15 mouse cellular contexts compared by ENCODE assay signal in genomic region chr2:68432834-68433233, GRCm38 (mm10). TPM values are rescaled to one million over a fixed set of nuclear protein-coding genes. Genes with fewer than 3 reads are reported as not detected.
DNase-seq lines count a peak whose midpoint lies in the region; ATAC-seq and TF ChIP-seq lines count a peak whose summit lies in the region.
"Had no signal": no experiment of that assay in that cellular context is flagged by ENCODE, and none has a peak within 500 bp of the region (broad histone marks: within the 10 kb centered on the region; RNA-seq: fewer than 3 reads in every experiment).

No protein-coding gene starts in this region.

- no peaks in the 10 kb centered on the region for H3K36me3 ChIP-seq in intestine, embryonic 15.5 days
- H3K36me3 ChIP-seq in intestine, postnatal 0 days (ENCODE audit: control insufficient read depth, insufficient read depth): no peaks in the 10 kb centered on the region
- no peaks in the 10 kb centered on the region for H3K36me3 ChIP-seq in heart, embryonic 13.5 days
- H3K36me3 ChIP-seq: embryonic facial prominence, embryonic 13.5 days; forebrain, embryonic 12.5 days; midbrain, embryonic 15.5 days had no signal

- intact Hi-C loops in left cerebral cortex, adult 2 months (cut with DNase I): no loop called here
- intact Hi-C loops in left cerebral cortex, postnatal 10 days (cut with DNase I): no loop called here

- H3K27me3 ChIP-seq in intestine, embryonic 15.5 days (replicated peaks): no peaks in the 10 kb centered on the region; the same call in 1 of the 2 replicates
- H3K27me3 ChIP-seq in intestine, postnatal 0 days (replicated peaks; ENCODE audit: control insufficient read depth, insufficient read depth, low read length): no peaks in the 10 kb centered on the region
- H3K27me3 ChIP-seq in heart, embryonic 13.5 days (replicated peaks): no peaks in the 10 kb centered on the region
- H3K27me3 ChIP-seq: embryonic facial prominence, embryonic 13.5 days; forebrain, embryonic 12.5 days; midbrain, embryonic 15.5 days had no signal

- TF ChIP-seq CTCF in intestine, postnatal 0 days (IDR thresholded peaks at IDR 0.05; ENCODE audit: low read depth): no peak
- no peak for TF ChIP-seq CTCF in left cerebral cortex, adult 2 months (IDR thresholded peaks at IDR 0.05)

- peak; percentile 96 for DNase-seq in heart, adult 11 months
- DNase-seq in heart, postnatal 4 days: peak; percentile 70
- no peak for DNase-seq in left cerebral cortex, adult 2 months (ENCODE audit: extremely low spot score in 1 of 2, low spot score in 2 of 2)
- no peak for DNase-seq in left cerebral cortex, postnatal 10 days (ENCODE audit: extremely low spot score in 1 of 2, low spot score in 2 of 2)
- DNase-seq: cerebellum, adult 11-12 months; layer of hippocampus, postnatal 36 days; thymus, postnatal 14 days had no signal

- no peak overlapping the region for H3K9ac ChIP-seq in intestine, embryonic 15.5 days
- no peak overlapping the region for H3K9ac ChIP-seq in intestine, postnatal 0 days (ENCODE audit: low read depth, low read length)
- 0 out of 2 replicates have a peak overlapping the region, but pooled peaks have one; percentile 17 for H3K9ac ChIP-seq in heart, embryonic 13.5 days
- H3K9ac ChIP-seq: embryonic facial prominence, embryonic 13.5 days; forebrain, embryonic 12.5 days; midbrain, embryonic 15.5 days had no signal

- no peak overlapping the region for H3K4me2 ChIP-seq in intestine, embryonic 15.5 days (replicated peaks)
- H3K4me2 ChIP-seq in intestine, postnatal 0 days (replicated peaks; ENCODE audit: low read depth): no peak overlapping the region
- H3K4me2 ChIP-seq in heart, embryonic 13.5 days: 0 out of 2 replicates have a peak overlapping the region, but pooled peaks have one; percentile 16
- H3K4me2 ChIP-seq: embryonic facial prominence, embryonic 13.5 days; forebrain, embryonic 12.5 days; midbrain, embryonic 15.5 days had no signal

- H3K4me1 ChIP-seq in intestine, embryonic 15.5 days (replicated peaks): peaks cover 18% of the 10 kb centered on the region
- peaks cover 5% of the 10 kb centered on the region; the same call in 1 of the 2 replicates for H3K4me1 ChIP-seq in intestine, postnatal 0 days (replicated peaks; ENCODE audit: control insufficient read depth, insufficient read depth, low read length)
- peaks cover 93% of the 10 kb centered on the region for H3K4me1 ChIP-seq in heart, embryonic 13.5 days

- H3K9me3 ChIP-seq in intestine, embryonic 15.5 days: no peaks in the 10 kb centered on the region
- H3K9me3 ChIP-seq in intestine, postnatal 0 days (ENCODE audit: control insufficient read depth): no peaks in the 10 kb centered on the region
- H3K9me3 ChIP-seq in heart, embryonic 13.5 days: no peaks in the 10 kb centered on the region
- H3K9me3 ChIP-seq: embryonic facial prominence, embryonic 13.5 days; forebrain, embryonic 12.5 days; midbrain, embryonic 15.5 days had no signal

- H3K27ac ChIP-seq in intestine, embryonic 15.5 days: peak overlapping the region; percentile 27; the same call in 1 of the 2 replicates
- no peak overlapping the region for H3K27ac ChIP-seq in intestine, postnatal 0 days (ENCODE audit: low read depth, low read length)
- H3K27ac ChIP-seq in heart, embryonic 13.5 days (replicated peaks): peak overlapping the region; percentile 76
- H3K27ac ChIP-seq in left cerebral cortex, adult 2 months: no peak overlapping the region
- H3K27ac ChIP-seq: embryonic facial prominence, embryonic 13.5 days; forebrain, embryonic 12.5 days; hindbrain, postnatal 0 days; macrophage; midbrain, embryonic 15.5 days had no signal

- 65% methylated on average over 4 of the region's 4 CpGs for WGBS in intestine, embryonic 15.5 days
- 50% methylated on average over 4 of the region's 4 CpGs for WGBS in intestine, postnatal 0 days
- 8% methylated on average over 4 of the region's 4 CpGs for WGBS in heart, embryonic 13.5 days

- ATAC-seq in intestine, embryonic 15.5 days: no peak
- no peak for ATAC-seq in intestine, postnatal 0 days
- ATAC-seq in heart, embryonic 13.5 days (ENCODE audit: extremely low read depth, insufficient number of reproducible peaks, low FRiP score, low TSS enrichment): no peak
- ATAC-seq: hindbrain, postnatal 0 days; midbrain, embryonic 15.5 days had no signal

- H3K4me3 ChIP-seq in intestine, embryonic 15.5 days (replicated peaks): no peak overlapping the region
- no peak overlapping the region for H3K4me3 ChIP-seq in intestine, postnatal 0 days (ENCODE audit: low read depth, low read length)
- H3K4me3 ChIP-seq in heart, embryonic 13.5 days: no peak overlapping the region
- H3K4me3 ChIP-seq in left cerebral cortex, adult 2 months: no peak overlapping the region
- H3K4me3 ChIP-seq: embryonic facial prominence, embryonic 13.5 days; forebrain, embryonic 12.5 days; midbrain, embryonic 15.5 days had no signal

RNA-seq across cellular contexts. Expression of gene Stk39, which starts 39.2 kb away (rescaled TPM):
- polyA plus RNA-seq in intestine, embryonic 15.5 days (2015; fragmentation: Nextera tagmentation; extraction: Ambion mirVana): 14.2 and 14.5 TPM in 2 replicates
- polyA plus RNA-seq in intestine, postnatal 0 days (2015; fragmentation: Nextera tagmentation; extraction: Ambion mirVana): 10.1 and 16.6 TPM in 2 replicates
- polyA plus RNA-seq in heart, embryonic 13.5 days (2015; fragmentation: Nextera tagmentation; extraction: Ambion mirVana): 49.6 and 51.5 TPM in 2 replicates
- 100 to 1,000 TPM; 160 to 163 TPM for total RNA-seq in heart, postnatal 4 days (2021)
- 10 to 100 TPM; 82.0 to 87.6 TPM for total RNA-seq in left cerebral cortex, adult 2 months (2021)
- total RNA-seq in left cerebral cortex, postnatal 10 days (2021): 10 to 100 TPM; 49.2 to 51.6 TPM

Comparison
In these comparisons a context has a peak if more than half of its experiments do, and no peak if none do; other contexts are left out.
1. H3K27ac ChIP-seq: peak in intestine, embryonic 15.5 days (single experiment) and heart, embryonic 13.5 days (single experiment); none in intestine, postnatal 0 days (single experiment) and left cerebral cortex, adult 2 months (single experiment).
2. DNase-seq: peak in heart, adult 11 months (single experiment) and heart, postnatal 4 days (single experiment); none in left cerebral cortex, adult 2 months (0 of 2) and left cerebral cortex, postnatal 10 days (0 of 2).